Comparison of ENCODE assay signal across 19 mouse cellular contexts in genomic region chr14:123533000-123533399, GRCm38 (mm10).
DNase-seq lines count a peak whose midpoint lies in the region; ATAC-seq and TF ChIP-seq lines count a peak whose summit lies in the region.
"Had no signal": no experiment of that assay in that cellular context is flagged by ENCODE, and none has a peak within 500 bp of the region (broad histone marks: within the 10 kb centered on the region; RNA-seq: fewer than 3 reads in every experiment).

No protein-coding gene starts in this region.

- POLR2A ChIA-PET in Patski (lab: Charles Lee) = no interaction called here

- peak; percentile 86 for DNase-seq in heart, adult 11 months
- no peak for DNase-seq in heart, postnatal 36 days
- peak; percentile 88 for DNase-seq in 3T3-L1 (ENCODE audit: low read depth, low spot score)
- no peak for DNase-seq in Patski (ENCODE audit: low read depth, low spot score)
- DNase-seq in ovary, postnatal 36 days (ENCODE audit: low spot score) = no peak
- DNase-seq: adrenal gland, adult 2 months; adrenal gland, postnatal 25 days; B cell, adult 2 months; cerebellum, adult 2 months; cerebellum, postnatal 10 days; gastrocnemius, postnatal 36 days; kidney, adult 18-20 months had no signal

- CTCF ChIA-PET in Patski (lab: Charles Lee) = no interaction called here

- in situ Hi-C loops in Patski (cut with MboI; ENCODE audit: low pct_unique_long_range_greater_than_20kb) = no loop called here

- H3K27me3 ChIP-seq in Patski = no peaks in the 10 kb centered on the region
- H3K27me3 ChIP-seq: forebrain, embryonic 12.5 days; heart, embryonic 12.5 days; hindbrain, embryonic 13.5 days; intestine, embryonic 15.5 days had no signal

- ATAC-seq in Patski = peak; percentile 55
- no peak for ATAC-seq in frontal cortex, adult (ENCODE audit: low TSS enrichment)
- ATAC-seq: CD4-positive, CD25-positive, alpha-beta regulatory T cell, adult 4 months; forebrain, embryonic 16.5 days; intestine, embryonic 15.5 days had no signal

- no peak for TF ChIP-seq CTCF in Patski (IDR thresholded peaks at IDR 0.05)

- intact Hi-C loops in heart, postnatal 36 days (cut with DNase I) = loop anchor here (10.0 kb wide), 1 partner anchor 132 kb away; no protein-coding TSS in a partner anchor

Comparison
In these comparisons a context has a peak if more than half of its experiments do, and no peak if none do; other contexts are left out.
1. DNase-seq: peak in heart, adult 11 months (single experiment) and 3T3-L1 (single experiment); none in heart, postnatal 36 days (0 of 2), Patski (single experiment) and ovary, postnatal 36 days (single experiment).